Mouse (Mus musculus) spleen, adult 12 weeks (tissue): ENCODE results near the gene Baz2b.

Source experiments
- DNase-seq: peaks from one replicate; pipeline ENCODE4 v3.0.0; 2022; ENCODE audit warnings: low spot score

Baz2b gene

DNA sequence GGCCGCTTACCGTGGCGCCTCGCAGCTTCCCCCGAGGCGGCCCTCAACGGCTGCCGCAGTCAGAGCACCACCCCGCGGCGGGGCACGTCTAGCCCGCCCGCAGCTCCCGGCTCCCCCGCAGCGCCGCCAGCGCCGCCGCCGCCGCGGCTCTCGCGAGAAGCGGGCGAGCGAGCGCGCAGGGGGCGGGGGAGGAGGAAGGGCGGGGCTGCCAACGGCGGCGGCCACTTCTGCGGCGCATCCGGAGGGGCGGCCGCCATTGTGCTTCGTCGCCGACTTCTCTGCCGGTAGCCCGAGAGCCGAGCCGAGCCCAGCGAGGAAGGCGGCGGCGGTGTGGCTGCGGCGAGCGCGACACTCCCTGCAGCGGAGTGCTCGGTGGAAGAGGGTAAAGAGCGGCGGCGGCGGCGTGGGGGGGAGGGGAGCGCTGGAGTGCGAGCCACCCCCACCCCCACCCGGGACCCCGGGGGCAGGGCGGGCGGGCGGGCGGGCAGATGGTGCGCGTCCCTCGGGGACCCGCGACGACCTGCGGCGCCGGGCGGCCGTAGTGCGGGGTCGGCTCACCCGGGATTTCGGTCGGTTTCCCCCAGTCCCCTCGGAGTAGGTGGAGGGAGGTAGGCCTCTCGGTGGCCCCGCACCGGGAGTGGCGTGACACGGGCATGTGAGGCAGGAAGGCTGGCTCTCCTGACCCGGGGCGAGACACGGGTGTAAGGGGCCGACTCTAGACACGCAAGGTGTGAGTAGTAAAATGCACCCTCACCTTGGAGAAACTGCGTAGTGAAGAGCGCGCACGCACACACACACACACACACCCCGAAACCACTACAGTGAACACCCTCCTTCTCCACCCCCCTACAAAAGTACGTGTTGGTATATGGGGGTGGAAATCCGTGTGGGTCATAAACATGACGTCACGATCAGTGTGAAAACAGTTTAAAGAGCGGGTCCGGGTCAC, at the start of gene Baz2b, which contains the start of gene March7:
TSS of gene Baz2b (minus strand) at position 137 of the 949 bp plus-strand sequence.
TSS of gene March7 (plus strand) at position 185 of the 949 bp plus-strand sequence.
- DNase-seq: peak; percentile 84

DNA sequence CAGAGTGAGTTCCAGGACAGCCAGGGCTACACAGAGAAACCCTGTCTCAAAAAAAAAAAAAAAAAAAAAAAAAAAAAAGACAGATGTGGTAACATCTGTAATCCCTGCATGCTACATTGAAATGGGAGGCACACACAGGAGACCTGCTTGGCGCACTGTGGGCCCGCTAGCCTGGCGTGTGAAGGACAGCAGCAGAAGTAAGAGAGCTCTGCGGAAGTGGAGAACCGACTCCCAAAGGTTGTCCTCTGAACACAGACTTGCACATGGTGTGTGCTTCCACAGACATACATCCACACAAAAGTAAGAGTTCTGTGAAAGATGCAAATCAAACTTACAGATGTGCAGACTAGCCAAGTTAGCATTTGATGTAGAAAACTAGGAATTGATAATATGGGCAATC, 49.5 kb upstream of the Baz2b start:
- DNase-seq: no peak

DNA sequence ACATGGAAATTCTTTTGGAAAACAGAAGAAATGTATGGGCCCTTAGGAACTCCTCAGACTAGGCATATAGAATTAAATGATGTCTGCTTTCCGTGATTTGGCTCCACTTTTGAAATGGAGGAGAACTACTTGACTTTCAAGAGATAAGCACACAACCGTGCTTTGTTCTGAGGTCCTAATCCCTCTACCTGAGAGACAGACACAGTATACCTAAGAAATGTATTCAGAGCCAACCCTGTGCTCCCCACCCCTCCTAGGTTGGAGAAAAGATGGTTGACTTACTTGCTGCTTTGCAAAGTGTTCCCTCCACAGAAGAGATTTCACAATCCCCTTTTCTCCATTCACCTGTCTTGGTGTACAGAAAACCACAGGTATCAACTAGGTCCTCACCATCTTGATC, 47.1 kb upstream of the Baz2b start:
- no peak for DNase-seq

DNA sequence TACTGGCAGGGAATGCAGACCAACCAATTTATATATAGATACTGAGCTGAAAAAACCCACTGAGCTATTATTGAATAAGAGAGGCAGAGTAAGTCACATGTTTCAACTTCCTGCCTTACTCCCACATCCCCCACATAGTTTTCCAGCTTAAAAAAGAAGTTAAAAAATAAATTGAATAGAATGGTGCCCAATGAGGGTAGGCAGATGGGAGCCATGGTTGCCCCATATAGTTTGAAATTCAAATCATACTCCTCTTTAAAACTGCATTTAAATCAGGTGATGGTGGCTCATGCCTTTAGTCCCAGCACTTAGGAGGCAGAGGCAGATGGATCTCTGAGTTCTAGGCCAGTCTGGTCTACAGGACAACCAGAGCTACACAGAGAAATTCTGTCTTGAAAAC, 43.9 kb upstream of the Baz2b start:
- no peak for DNase-seq

DNA sequence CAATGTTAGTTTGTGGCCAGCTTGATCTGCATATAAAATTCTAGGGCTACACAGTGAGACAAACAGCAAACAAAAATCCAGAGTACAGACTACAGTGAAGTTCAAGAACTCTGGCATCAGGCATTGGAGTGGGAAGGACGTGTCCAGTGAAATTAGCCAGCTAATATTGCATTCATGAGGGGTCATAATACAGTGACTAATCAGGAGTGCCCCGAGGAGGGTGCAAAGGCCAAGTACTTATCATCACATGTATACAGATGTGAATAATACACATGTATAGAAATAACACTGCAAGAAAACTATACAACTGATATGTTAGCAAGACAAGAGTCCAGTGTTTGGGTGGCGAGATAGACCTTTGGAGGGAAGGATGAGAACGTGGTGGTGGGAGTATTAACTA, 43.1 kb upstream of the Baz2b start:
- DNase-seq: no peak

DNA sequence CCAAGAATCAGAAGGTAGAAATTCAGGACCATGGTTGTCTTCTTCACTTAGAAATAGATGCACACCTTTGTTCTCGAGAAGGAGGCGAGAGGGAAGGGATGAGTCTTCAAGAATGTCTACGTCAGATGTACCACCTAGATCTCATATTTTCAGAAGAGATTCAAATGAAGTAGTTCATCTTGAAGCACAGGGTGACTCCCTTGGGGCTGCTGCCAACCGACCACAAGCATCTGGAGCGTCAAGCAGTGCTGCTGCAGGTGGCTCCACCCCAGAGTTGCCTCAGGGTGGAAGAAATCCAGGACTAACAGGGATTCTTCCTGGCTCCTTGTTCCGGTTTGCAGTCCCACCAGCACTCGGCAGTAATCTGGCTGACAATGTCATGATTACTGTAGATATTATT, 24.9 kb upstream of the Baz2b start:
- DNase-seq: no peak

DNA sequence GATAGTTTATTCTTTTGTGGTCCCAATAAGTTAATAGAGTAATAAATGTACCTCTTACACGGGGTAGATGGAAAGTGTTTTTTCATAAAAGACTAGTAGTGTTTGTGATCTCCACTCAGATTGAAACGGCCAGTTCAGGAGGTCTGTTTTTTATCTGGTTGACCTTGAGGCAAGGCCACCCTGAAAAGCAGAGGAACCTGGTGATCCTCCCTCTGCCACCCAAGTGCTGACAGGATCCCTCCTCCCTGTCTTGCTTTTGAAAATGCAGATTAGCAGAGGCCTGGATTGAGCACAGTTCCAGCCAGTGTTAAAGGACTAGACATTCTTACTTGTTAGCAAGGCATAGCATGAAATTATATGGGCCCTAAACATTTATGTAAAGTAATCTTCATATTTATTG, 23.5 kb upstream of the Baz2b start:
- DNase-seq: no peak

DNA sequence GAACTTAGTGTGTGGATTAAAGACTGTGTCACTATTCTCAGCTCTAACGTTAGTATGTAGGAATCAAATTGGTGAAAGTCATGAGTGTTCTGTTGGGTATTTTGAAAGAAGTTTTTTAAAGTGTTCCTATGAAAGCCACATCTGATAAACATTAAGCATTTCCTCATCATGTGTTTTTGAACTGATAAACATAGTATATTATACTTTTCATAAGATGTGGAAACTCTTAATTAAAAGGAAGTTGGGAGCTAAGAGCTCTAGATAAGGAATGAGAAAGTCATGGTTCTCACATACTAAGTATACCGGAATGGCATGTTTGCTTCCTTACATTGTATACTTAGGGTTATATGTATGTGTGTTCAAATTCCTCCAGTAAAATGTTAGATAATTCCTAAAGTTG, 20.7 kb upstream of the Baz2b start:
- DNase-seq: no peak

DNA sequence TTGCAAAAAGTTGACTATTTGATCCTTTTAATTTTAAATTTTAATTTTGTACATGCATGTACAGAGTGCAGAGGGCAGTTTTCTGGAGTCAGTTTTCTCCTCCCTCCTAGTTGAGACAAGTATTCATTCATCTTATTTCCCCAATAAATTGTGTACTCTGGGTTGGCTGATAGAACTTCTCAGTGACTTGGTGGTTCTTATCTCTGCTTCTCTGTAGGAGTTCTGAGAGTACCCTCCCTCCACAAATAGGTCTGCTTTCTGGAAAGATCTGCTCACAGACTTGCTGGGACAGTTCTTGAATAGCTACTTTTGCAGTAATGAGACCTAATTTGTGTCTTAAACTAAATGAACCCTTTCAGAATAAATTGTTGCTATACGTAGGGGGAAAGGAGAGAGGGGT, 18.8 kb upstream of the Baz2b start:
- DNase-seq: no peak

DNA sequence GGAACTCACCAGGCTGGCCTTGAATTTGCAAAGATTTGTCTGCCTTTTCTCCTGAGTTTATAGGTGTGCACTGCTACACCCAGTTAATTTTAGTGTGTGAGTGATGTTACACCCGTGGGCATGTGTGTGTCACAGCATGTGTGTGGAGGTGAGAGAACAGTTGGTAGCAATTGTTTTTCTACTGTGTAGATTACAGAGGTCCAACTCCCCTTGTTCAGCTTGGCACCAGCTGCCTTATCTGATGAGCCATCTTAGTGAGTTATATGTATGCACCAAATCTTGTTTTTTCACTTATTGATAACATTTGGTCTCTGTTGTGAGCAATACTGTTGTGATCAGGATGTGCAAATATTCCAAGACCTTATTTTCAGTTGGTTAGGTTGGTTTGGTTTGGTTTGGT, 13.8 kb upstream of the Baz2b start:
- DNase-seq: no peak

DNA sequence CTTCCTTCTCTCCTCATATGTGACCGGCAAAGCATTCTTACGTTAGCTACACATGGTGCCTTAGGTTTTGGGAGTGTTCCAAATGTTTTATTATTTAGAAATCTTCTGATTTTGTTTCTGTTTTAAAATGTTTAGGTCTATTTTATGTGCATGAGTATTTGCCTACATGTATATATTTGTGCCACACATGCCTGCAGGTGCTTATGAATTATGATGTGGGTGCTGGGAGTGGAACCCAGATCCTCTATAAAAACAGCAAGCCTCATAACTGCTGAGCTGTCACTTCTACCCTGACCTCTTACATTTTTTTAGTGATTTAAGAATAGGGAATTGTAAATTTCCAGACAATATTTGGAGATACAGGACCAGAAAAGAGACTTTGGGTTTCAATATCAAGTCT, 12.3 kb upstream of the Baz2b start:
- no peak for DNase-seq

DNA sequence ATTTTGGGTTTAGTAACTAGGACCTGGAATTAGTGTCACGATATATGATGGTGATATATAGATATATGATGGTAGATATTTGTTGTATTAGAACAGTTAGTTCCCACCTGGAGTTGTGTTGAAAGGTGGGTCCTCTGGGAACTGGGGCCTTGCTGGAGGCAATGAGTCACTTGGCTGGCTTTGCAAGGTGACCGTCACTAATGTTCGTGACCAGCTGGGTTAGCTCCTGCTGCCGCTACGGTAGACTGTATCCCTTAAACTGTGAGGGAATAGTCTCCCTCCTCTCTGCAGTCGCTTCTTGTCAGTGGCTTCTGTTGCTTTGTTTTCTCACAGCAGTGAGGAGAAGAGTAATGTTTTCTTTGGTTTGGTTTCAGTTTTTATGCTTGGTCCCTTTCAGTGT, 11.6 kb upstream of the Baz2b start:
- no peak for DNase-seq

DNA sequence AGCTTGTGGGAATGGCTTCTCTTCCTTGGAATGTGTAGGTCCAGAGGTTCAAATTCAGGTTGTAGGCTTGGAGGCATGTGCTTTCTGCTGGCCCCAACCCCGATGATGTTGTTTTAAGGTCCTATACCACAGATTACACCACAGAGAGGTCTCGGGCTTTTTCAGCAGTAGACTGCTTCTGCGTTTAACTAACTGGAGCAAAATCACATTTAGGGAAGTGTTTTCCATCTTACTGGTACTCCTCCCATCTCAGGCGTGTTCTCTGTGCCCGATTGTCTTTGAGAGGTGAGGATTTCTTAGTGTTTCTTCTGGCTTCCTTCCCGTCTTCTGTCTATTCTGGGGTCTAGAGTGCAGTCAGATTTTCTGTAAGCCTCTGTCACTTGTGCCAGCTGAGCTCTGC, 8.0 kb upstream of the Baz2b start:
- DNase-seq: no peak

DNA sequence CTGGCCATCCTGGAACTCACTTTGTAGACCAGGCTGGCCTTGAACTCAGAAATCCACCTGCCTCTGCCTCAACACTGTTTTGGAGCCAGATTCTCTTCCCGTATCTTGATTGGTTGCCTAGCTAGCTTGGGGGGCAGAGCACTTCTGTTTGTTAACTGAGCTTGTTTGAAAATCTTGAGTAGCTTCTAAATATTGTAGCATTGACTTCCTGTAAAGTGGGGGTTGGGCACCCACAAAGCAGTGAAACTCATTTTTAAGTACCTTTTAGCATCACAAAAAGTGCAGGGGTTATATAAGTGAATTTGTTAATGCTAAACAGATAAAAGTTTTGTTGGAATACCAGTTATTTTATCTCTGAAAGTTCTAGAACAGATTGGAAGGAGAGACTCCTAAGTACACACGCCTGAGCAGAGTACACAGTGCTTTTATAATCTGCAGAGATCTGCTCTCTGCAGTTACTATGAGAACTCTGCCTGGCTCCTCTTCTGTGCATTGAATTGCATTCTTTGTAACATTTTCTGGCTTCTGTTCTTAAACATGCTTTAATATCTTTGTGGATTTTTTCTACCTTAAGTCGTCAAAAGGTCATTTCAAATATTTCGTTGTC, 7.0 kb upstream of the Baz2b start:
- no peak for DNase-seq

DNA sequence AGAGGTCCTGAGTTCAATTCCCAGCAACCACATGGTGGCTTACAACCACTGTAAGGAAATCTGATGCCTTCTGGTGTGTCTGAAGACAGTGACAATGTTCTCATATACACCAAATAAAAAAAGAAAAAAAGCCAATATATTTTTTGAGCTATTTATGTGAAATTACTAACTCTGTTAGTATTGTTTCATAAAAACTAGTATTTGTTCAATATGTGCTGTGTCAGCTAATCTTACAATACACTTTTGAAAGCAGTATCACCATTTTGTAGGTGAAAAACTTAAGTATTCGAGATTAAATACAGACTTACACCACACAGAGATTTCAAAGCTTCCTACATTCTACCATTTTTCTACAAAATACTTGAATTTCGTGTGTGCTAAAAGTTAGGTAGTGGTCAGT, 5.0 kb upstream of the Baz2b start:
- DNase-seq: no peak

DNA sequence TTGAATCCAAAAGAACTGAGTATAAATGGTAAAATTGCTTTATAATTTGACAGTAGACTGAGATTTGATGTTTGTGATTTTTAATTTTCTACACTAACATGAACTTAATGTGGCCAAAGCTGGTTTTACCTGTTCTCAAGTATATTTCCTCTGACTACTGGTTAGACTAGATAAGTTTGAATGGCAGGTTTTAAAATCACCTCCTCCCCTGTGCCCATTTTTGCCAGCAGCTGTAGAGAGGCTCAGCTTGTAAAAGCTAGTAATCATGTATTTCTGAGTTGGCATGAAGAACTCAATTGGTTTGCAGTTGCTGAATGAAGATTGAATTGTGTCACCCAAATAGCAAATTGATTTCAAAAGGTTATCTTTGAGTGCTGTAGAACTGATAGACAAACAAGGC, 2.8 kb upstream of the Baz2b start:
- no peak for DNase-seq

DNA sequence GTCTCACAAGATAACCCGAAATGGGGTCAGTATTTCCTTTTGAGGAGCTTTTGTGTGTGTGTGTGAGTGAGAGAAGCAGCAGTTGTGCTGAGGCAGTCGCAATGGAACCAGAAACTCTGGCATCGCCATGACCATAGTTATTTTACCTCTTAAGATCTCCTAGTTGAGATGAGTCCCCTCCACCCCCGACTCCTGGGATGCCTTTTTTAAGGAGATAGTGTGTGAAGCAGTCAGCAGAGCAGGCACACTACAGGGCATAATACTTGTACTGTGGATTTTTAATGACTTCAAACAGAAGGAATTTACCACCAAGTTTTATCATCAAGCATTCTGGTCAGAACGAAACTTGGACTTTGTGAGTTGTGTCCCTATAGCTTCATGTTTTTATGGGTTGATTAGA, 1.2 kb upstream of the Baz2b start:
- no peak for DNase-seq

DNA sequence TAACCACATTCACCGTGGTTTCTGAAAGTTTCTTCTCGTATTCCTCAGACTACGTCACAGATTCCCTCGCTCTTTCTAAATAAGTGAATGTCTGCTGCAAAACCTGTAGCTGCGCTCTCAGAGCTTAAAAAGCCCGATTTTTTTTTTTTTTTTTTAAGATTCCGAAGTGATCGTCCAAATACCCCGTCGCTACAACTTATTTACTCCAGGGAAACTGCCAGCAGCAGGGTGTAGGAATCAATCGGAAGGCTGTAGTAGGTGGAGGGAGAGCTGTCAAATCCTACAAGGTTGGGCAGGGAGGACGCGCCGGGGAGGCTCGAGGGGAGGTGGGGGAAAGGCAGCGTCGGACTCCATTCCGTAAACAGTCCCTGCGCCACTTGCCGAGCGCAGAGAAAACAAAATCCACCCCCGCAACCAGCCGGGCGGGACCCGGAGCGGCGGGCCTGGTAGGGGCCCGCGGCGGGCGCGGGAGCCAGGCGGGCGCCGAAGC, 472 bp downstream of the Baz2b start:
- peak; percentile 36 for DNase-seq

DNA sequence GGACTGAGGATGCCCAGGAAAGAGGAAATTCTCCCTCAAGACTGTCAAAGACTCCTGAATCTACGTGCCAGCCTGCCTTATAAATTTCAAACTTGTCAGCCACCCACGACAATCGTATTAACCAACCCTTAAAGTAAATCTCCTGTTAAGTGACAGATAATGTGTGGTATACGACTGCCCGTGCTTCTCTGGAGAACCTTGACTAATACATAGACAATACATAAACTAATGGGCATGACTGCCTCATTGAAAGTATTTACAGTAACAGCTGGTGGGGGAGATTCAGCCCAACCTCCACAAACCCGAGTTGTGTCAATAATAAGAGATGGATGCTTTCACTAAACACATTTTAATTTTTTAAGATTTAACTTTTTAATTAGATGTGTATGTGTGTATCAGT, 3.8 kb downstream of the Baz2b start:
- no peak for DNase-seq

DNA sequence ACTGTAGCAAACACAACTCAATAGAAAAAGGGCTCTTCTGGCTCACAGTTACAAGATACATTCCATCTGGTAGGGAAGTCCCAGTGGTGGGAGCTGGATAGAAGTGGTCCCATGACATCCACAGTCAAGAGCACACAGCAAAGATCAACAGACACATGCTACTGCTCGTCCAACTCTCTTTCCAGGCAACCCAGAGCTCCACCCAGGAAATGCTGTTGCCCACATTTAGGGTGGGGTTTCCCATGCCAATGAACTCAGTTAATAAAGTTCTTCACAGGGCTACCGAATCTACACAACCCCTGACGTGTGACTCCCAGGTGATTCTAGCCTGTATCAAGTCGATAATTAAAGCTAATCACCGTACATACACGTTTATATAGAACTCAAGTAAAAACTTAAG, 5.5 kb downstream of the Baz2b start:
- DNase-seq: no peak

DNA sequence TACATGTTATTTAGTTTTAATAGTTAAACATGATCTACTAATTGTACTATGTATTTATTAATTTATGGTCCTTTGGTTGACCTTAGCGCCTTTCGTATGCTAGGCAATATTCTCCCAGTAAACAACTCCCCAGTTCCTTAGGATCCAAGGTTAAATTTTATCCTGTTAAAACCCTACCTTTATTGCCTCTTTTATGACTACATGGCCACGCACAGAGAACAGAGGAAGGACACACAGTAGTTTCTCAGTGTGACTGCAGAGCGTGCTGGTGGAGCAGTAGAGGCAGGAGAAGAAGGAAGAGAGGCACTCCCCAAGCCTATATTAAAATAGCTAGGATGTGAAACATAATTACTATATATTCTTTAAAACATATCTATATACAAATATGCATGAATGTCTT, 5.9 kb downstream of the Baz2b start:
- no peak for DNase-seq

DNA sequence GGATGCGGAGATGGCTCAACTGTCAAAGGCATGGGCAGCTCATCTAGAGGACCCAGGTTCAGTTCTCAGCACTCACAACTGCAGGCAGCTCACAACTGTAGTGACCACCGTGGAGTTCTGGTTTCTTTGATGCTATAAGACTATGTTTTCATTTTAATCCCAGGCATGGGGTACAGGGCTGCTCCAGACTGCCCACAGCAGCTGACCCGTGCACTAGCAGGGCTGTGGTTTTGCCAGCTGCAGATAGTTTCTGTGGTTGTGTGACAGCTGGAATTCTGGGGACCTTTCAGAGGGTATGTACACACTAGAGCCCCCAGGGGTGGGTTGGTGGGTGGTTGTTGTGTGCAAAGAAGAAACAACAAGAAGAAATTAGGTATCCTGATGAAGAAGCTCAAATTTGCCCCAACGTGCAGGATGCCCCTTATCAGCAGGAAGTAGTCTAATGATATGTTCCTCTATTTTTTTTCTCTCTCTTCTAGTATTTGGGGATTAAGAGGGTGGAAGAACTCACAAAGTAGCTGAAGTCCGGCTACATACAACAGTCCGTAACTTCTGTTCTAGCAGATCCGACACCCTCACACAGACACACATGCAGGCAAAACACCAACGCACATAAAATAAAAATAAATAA, 6.6 kb downstream of the Baz2b start:
- DNase-seq: no peak

DNA sequence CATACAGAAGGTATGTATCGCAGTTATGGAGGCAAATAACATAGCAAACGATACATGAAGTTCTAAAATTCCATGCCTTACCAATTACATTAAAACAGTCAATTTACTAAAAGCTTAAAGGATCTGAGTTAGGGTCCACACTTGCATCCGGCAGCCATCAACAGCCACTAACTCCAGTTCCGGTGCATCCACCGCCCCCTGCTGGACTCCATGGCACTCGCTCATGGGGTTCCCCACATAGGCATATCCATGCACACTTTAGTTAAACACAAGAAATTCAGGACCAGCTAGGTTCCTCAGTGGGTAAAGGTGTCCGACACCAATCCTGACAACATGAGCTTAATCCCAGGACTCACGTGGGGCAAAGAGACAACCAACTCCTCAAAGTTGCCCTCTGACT, 9.0 kb downstream of the Baz2b start:
- DNase-seq: peak; percentile 42
